Mouse (Mus musculus) myocyte (in vitro differentiated cells): ENCODE data around the gene Esrrb. TPM values are rescaled to one million over a fixed set of nuclear protein-coding genes. Genes with fewer than 3 reads are reported as not detected.

Experiments used
- H3K27me3 ChIP-seq: one replicate; pipeline ENCODE4 v1.6.1; 2011; ENCODE audit not compliant: control insufficient read depth, insufficient read depth, insufficient read length
- H3K36me3 ChIP-seq: one replicate; pipeline ENCODE4 v1.6.1; 2011; ENCODE audit not compliant: control insufficient read depth, insufficient read depth
- H3K4me2 ChIP-seq: one replicate; pipeline ENCODE4 v1.6.1; 2011; ENCODE audit warnings: low read depth, control low read depth
- H3K4me3 ChIP-seq: one replicate; pipeline ENCODE4 v1.5.1; 2011; ENCODE audit warnings: mild to moderate bottlenecking, control low read depth, moderate library complexity
- H3K79me2 ChIP-seq: one replicate; pipeline ENCODE4 v1.6.1; 2011; ENCODE audit not compliant: control insufficient read depth, insufficient read depth
- H3ac ChIP-seq: one replicate; pipeline ENCODE4 v1.6.1; 2011; ENCODE audit not compliant: control insufficient read depth, insufficient read length
- CEBPB ChIP-seq: IDR thresholded peaks from 2 replicates; pipeline ENCODE4 v1.6.1; 2011; ENCODE audit warnings: mild to moderate bottlenecking, moderate library complexity; ENCODE audit not compliant: poor library complexity, insufficient read depth, severe bottlenecking
- E2F4 ChIP-seq: IDR thresholded peaks from one replicate; pipeline ENCODE4 v1.6.1; 2011; ENCODE audit warnings: mild to moderate bottlenecking, control low read depth, moderate library complexity; ENCODE audit not compliant: insufficient read depth
- MAX ChIP-seq: IDR thresholded peaks from one replicate; pipeline ENCODE4 v1.6.1; 2011; ENCODE audit warnings: low read depth, mild to moderate bottlenecking, control low read depth
- MYOD1 ChIP-seq, 3 experiments: IDR thresholded peaks; one replicate each; pipeline ENCODE4 v1.6.1; 2011; ENCODE audit warnings: control low read depth in 2 of 3, low read depth in 2 of 3, mild to moderate bottlenecking in 2 of 3, moderate library complexity in 1 of 3; ENCODE audit not compliant: insufficient read length in 2 of 3, control insufficient read depth in 1 of 3
- MYOG ChIP-seq, 3 experiments: IDR thresholded peaks; one replicate each; pipeline ENCODE4 v1.6.1; 2011; ENCODE audit warnings: control low read depth in 2 of 3, low read depth in 2 of 3, mild to moderate bottlenecking in 2 of 3; ENCODE audit not compliant: insufficient read length in 2 of 3, control insufficient read depth in 1 of 3, insufficient read depth in 1 of 3
- POLR2A ChIP-seq: IDR thresholded peaks from one replicate; pipeline ENCODE4 v1.6.1; 2011; ENCODE audit warnings: low read depth, mild to moderate bottlenecking, control low read depth, moderate library complexity; ENCODE audit not compliant: insufficient read length
- POLR2AphosphoS2 ChIP-seq: IDR thresholded peaks from one replicate; pipeline ENCODE4 v1.6.1; 2011; ENCODE audit warnings: low read depth, control low read depth; ENCODE audit not compliant: insufficient read length
- REST ChIP-seq: IDR thresholded peaks from one replicate; pipeline ENCODE4 v1.6.1; 2011; ENCODE audit warnings: mild to moderate bottlenecking, control low read depth, moderate library complexity; ENCODE audit not compliant: insufficient read depth, insufficient read length
- SRF ChIP-seq: IDR thresholded peaks from one replicate; pipeline ENCODE4 v1.6.1; 2011; ENCODE audit warnings: low read depth; ENCODE audit not compliant: control insufficient read depth, insufficient read length
- TCF12 ChIP-seq: IDR thresholded peaks from one replicate; pipeline ENCODE4 v1.6.1; 2011; ENCODE audit warnings: mild to moderate bottlenecking, control low read depth; ENCODE audit not compliant: poor library complexity, insufficient read depth, severe bottlenecking
- TCF3 ChIP-seq: IDR thresholded peaks from one replicate; pipeline ENCODE4 v1.6.1; 2011; ENCODE audit warnings: low read depth, control low read depth; ENCODE audit not compliant: insufficient read length
- USF1 ChIP-seq: IDR thresholded peaks from one replicate; pipeline ENCODE4 v1.6.1; 2011; ENCODE audit warnings: low read depth, mild to moderate bottlenecking, control low read depth, moderate library complexity
- polyA plus RNA-seq: library from polyadenylated mRNA; unstranded; fragments of >200 nt; fragmentation: generic; extraction: Trizol; gene quantifications from one replicate; pipeline ENCODE4 v1.2.1, GENCODE M21; 2012; ENCODE audit warnings: missing spikeins

Gene Esrrb
- polyA plus RNA-seq, 1 experiment = 2.3 TPM

DNA sequence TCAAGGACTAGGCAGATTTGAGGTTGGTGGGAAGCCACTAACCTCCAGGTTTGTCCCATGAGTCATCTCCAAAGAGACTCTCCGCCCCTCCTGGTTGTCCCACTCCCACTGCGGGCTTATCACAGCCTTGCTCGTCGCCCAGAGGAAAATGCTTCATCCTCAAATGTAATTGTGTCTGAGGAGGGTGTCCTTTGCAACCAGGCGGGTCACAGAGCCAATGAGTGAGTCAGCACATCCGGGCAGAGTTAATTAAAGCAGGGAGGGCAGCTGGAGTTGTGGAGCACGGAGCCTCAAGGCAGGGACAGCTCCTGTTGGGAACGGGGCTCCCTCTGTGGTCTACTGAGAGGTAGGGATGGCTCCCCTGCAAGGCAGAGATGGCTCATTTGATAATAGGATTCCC lies 37.8 kb downstream of the Esrrb start:
- peak overlapping the region; percentile 78 for H3K4me2 ChIP-seq
- no peak overlapping the region for H3K4me3 ChIP-seq
- no peaks in the 10 kb centered on the region for H3K79me2 ChIP-seq
- no peaks in the 10 kb centered on the region for H3K36me3 ChIP-seq
- H3K27me3 ChIP-seq = no peaks in the 10 kb centered on the region
- no peak overlapping the region for H3ac ChIP-seq
- TF ChIP-seq REST (peak; percentile 17), TCF3 (no peak), MYOD1 (IDR thresholded peaks at IDR 0.05; ENCODE audit: control insufficient read depth in 1 of 3, insufficient read length in 2 of 3, low read depth in 2 of 3) (peak in 1 of 3 experiments; percentile 82)

DNA sequence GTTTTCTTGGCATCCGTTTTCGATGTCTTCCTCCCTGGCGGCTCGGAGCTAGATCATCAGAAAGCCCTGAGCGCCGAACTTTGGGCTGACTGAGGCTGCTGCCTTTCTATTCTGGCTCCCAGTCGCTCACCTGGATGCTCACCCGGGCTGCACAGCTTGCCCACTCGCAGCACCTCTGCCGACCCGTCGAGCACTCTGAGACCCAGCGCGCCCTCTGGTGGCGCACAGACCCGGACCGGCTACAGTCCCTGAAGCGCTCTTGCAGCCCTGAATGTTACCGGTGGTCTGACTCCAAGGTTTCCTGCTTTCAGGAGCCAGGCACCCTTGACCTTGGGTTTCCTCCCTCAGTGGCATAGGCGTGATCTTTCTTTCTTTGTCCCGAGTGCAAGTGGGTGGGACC lies 41.8 kb downstream of the Esrrb start:
- Histone ChIP-seq H3K36me3 (no peaks in the 10 kb centered on the region), H3K4me3 (no peak overlapping the region), H3K79me2 (no peaks in the 10 kb centered on the region), H3K27me3 (no peaks in the 10 kb centered on the region), H3K4me2 (no peak overlapping the region), H3ac (no peak overlapping the region)
- TF ChIP-seq E2F4 (no peak), POLR2AphosphoS2 (no peak), POLR2A (no peak), CEBPB (no peak), TCF3 (no peak), MYOD1 (IDR thresholded peaks at IDR 0.05; ENCODE audit: control insufficient read depth in 1 of 3, insufficient read length in 2 of 3, low read depth in 2 of 3) (no peak), MAX (no peak), USF1 (no peak), TCF12 (no peak), REST (no peak), MYOG (IDR thresholded peaks at IDR 0.05; ENCODE audit: control insufficient read depth in 1 of 3, insufficient read depth in 1 of 3, insufficient read length in 2 of 3, low read depth in 2 of 3) (no peak), SRF (no peak)

DNA sequence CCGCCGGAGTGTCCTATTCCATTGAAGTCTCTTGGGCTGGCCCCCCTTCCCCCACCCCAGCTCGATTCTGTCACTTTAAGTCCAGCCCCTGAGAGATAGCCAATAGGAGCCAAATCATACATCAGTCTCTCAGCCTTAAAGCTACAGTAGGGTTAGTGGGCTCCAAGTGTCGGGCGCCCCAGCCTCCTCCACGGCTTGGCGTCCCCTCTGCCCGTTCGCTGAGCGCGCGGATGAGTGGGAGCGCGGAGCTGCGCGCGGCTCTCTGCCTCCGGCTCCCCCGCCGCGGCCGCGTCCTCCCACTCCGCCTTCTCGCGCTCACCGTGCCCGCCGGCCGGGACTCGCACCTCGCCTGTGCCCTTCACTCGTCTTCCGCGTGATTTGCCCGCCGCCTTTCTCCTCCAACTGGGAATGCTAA lies 60.6 kb downstream of the Esrrb start:
- Histone ChIP-seq H3K36me3 (no peaks in the 10 kb centered on the region), H3ac (no peak overlapping the region), H3K4me3 (peak overlapping the region; percentile 26), H3K4me2 (peak overlapping the region; percentile 75), H3K27me3 (peaks cover 54% of the 10 kb centered on the region), H3K79me2 (no peaks in the 10 kb centered on the region)
- TF ChIP-seq POLR2A (peak; percentile 32), REST (no peak)

DNA sequence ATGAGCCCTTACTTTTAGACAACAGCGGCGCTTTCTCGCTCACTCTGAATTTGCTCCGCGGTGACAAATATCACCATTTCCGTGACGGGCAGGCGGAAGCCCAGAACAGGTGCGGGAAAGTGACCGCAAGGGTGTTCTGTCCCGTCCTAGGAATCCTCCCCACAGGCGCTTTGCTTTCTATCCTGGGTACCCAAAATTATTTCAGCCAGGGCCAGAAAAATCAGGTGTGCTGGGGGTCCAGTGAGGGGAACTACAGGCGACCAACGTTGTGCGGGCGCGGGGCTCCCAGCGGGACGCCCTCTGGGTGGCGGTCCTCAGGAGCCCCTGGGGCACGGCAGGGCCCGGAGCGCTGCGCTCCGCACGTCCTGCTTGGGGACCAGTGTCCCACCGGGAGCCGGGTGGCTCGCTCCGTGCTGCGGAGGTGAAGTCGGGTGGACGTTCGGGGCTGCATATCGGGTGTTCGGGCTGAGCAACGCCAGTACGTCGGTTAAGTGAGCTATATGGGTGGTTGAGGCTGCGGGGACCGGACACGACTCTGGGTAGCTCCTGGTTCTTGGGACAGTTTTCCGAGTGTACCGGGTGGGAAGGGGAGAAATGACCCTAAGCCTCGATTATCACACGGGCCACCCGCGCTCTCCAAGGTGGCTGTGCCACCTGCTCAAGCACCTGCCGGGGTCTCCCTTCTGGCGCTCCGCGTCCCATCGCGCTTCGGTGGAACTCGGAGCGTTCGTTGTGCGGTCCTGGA lies 61.4 kb downstream of the Esrrb start:
- peak overlapping the region; percentile 75 for H3K4me2 ChIP-seq
- peak overlapping the region; percentile 26 for H3K4me3 ChIP-seq
- TF ChIP-seq MAX = no peak
- TF ChIP-seq MYOD1 (IDR thresholded peaks at IDR 0.05; ENCODE audit: control insufficient read depth in 1 of 3, insufficient read length in 2 of 3, low read depth in 2 of 3) = peak in 2 of 3 experiments; percentile 46 to 72
- H3K79me2 ChIP-seq = no peaks in the 10 kb centered on the region
- peaks cover 60% of the 10 kb centered on the region for H3K27me3 ChIP-seq
- no peak overlapping the region for H3ac ChIP-seq
- no peaks in the 10 kb centered on the region for H3K36me3 ChIP-seq

DNA sequence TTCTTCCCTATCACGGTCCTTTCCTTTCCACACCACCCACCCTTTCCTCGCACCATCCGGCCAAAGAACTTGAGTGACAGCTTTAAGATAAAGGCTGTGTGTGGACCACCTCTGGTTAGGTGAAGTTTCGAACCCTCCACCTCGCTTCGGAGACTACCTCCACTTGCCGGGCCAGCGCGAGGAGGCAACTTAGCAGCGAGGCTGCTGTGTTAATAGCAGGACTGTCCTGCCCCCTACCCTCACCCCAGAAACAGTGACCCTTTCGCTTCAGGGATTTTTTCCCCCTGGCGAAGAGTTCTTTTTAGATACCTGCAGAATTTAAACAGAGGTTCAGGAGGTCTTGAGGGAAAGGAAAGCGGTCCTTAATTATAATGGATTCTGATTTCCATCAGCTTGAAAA lies 62.2 kb downstream of the Esrrb start:
- H3K4me2 ChIP-seq = no peak overlapping the region
- H3ac ChIP-seq = no peak overlapping the region
- no peaks in the 10 kb centered on the region for H3K36me3 ChIP-seq
- no peak for TF ChIP-seq MYOD1 (IDR thresholded peaks at IDR 0.05; ENCODE audit: control insufficient read depth in 1 of 3, insufficient read length in 2 of 3, low read depth in 2 of 3)
- H3K4me3 ChIP-seq = no peak overlapping the region
- no peaks in the 10 kb centered on the region for H3K79me2 ChIP-seq
- peaks cover 60% of the 10 kb centered on the region for H3K27me3 ChIP-seq

DNA sequence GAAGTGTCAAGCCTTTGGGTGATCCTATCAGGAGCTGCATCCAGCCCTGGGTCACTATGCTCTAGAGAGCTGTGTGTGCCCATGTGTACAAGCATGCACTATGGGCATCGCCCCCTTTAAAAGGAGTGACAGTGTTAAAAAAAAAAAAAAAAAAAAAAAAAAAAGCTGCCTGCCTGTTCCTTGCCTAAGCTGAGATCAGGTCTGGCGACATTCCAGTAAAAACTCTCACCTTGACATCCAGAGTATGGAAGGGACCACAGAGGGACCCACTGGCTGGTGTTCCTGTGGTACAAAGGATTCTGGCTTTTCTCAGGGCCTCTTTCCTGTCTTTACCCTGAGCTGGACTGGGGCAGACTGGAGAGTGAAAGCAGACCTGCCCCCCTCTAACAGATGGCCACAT lies 66.7 kb downstream of the Esrrb start:
- Histone ChIP-seq H3K36me3 (no peaks in the 10 kb centered on the region), H3ac (no peak overlapping the region), H3K79me2 (no peaks in the 10 kb centered on the region), H3K4me3 (no peak overlapping the region), H3K27me3 (peaks cover 52% of the 10 kb centered on the region), H3K4me2 (no peak overlapping the region)
- TF ChIP-seq REST (no peak), SRF (no peak), MYOG (IDR thresholded peaks at IDR 0.05; ENCODE audit: control insufficient read depth in 1 of 3, insufficient read depth in 1 of 3, insufficient read length in 2 of 3, low read depth in 2 of 3) (no peak), TCF12 (no peak), E2F4 (no peak), MYOD1 (IDR thresholded peaks at IDR 0.05; ENCODE audit: control insufficient read depth in 1 of 3, insufficient read length in 2 of 3, low read depth in 2 of 3) (no peak), POLR2A (no peak), USF1 (no peak), MAX (no peak), TCF3 (no peak), CEBPB (no peak), POLR2AphosphoS2 (no peak)
